Mouse (Mus musculus) cerebellum, adult 8-10 months (tissue): ENCODE measurements around the gene Pnpo.

ENCODE experiments used
- DNase-seq: peaks from one replicate; pipeline ENCODE4 v3.0.0; 2022

The Pnpo gene

GRCm38 (mm10) chr11:96969280-96969722, 25.5 kb upstream of the Pnpo start:
- DNase-seq: peak; percentile 49

- DNase-seq: no peak
Observed at GRCm38 (mm10) chr11:96968476-96968875, 24.7 kb upstream of the Pnpo start.

GRCm38 (mm10) chr11:96967544-96968269, 23.9 kb upstream of the Pnpo start:
- DNase-seq: no peak

- DNase-seq: no peak
Observed at GRCm38 (mm10) chr11:96966914-96967543, 23.2 kb upstream of the Pnpo start.

GRCm38 (mm10) chr11:96966172-96966571, 22.4 kb upstream of the Pnpo start:
- DNase-seq: no peak

GRCm38 (mm10) chr11:96963580-96963979, 19.8 kb upstream of the Pnpo start:
- peak; percentile 89 for DNase-seq

- no peak for DNase-seq
Observed at GRCm38 (mm10) chr11:96957061-96957805, 13.4 kb upstream of the Pnpo start.

GRCm38 (mm10) chr11:96956009-96956724, 12.4 kb upstream of the Pnpo start:
- no peak for DNase-seq

- DNase-seq: no peak
Observed at GRCm38 (mm10) chr11:96955094-96955493, 11.3 kb upstream of the Pnpo start.

GRCm38 (mm10) chr11:96952896-96953295, 9.1 kb upstream of the Pnpo start:
- DNase-seq: no peak

- DNase-seq: no peak
Observed at GRCm38 (mm10) chr11:96952426-96952825, 8.6 kb upstream of the Pnpo start.

GRCm38 (mm10) chr11:96950767-96951166, 7.0 kb upstream of the Pnpo start:
- DNase-seq: no peak

GRCm38 (mm10) chr11:96947849-96948248, 4.1 kb upstream of the Pnpo start:
- DNase-seq: no peak

- DNase-seq: no peak
Observed at GRCm38 (mm10) chr11:96946498-96946897, 2.7 kb upstream of the Pnpo start.

GRCm38 (mm10) chr11:96944844-96945580, 1.2 kb upstream of the Pnpo start:
- DNase-seq: no peak

GRCm38 (mm10) chr11:96941989-96942590, 1.7 kb downstream of the Pnpo start:
- DNase-seq: no peak

- DNase-seq: no peak
Observed at GRCm38 (mm10) chr11:96940578-96941465, 3.0 kb downstream of the Pnpo start.

GRCm38 (mm10) chr11:96938426-96938800, 5.4 kb downstream of the Pnpo start:
- no peak for DNase-seq

- no peak for DNase-seq
Observed at GRCm38 (mm10) chr11:96937549-96938425, 6.0 kb downstream of the Pnpo start.
